Mouse (Mus musculus) fibroblast of lung, adult 2 months (primary cell): Measurements from ENCODE around the gene Usp8.
A peak's percentile ranks its signal among the peaks of the same experiment; 100 is the strongest.

Experiments
- DNase-seq: peaks from one replicate; pipeline ENCODE4 v3.0.0-alpha.2; 2011; ENCODE audit warnings: low read depth

Gene Usp8

GRCm38 (mm10) chr2:126740314-126740713 lies 33.2 kb downstream of the Usp8 start:
- DNase-seq = no peak

- DNase-seq = no peak
These were observed 36.3 kb downstream of the Usp8 start for GRCm38 (mm10) chr2:126743389-126743788.

DNA sequence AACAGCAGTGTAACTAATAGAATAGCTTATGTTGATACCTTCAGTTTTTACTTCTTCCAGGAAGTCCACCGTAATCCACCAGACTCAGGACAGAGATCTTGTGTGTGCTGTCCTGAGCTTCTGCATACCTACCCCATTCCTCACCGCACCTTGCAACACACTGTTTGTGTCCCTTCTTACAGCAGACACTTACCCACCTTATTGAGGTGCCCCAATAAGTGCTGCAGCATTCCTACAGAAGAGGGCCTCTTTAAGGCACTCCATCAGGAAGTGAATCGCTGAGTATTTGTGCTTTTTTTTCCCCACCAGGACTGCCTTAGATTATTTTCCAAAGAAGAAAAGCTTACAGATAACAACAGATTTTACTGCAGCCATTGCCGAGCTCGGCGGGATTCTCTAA lies 48.5 kb downstream of the Usp8 start:
- no peak for DNase-seq

DNA sequence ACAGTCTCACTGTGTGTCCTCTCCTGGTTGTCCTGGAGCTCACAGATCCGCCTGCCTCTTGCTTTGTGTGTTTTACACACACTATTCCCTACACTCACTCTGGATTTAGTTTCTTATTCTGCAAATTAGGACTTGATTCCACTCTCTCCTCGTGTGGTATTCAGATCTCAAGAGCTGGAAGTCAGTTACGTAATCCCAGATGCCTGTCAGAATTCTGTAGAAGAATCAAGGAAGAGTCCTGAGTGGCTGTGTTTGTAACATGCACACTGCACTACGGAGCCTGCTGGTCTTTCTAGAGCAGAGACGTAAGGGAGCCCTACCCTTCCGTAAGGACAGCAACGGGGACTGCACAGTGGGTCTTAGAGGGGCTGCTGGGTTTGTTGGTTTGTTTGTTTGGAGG lies 52.2 kb downstream of the Usp8 start:
- no peak for DNase-seq

DNA sequence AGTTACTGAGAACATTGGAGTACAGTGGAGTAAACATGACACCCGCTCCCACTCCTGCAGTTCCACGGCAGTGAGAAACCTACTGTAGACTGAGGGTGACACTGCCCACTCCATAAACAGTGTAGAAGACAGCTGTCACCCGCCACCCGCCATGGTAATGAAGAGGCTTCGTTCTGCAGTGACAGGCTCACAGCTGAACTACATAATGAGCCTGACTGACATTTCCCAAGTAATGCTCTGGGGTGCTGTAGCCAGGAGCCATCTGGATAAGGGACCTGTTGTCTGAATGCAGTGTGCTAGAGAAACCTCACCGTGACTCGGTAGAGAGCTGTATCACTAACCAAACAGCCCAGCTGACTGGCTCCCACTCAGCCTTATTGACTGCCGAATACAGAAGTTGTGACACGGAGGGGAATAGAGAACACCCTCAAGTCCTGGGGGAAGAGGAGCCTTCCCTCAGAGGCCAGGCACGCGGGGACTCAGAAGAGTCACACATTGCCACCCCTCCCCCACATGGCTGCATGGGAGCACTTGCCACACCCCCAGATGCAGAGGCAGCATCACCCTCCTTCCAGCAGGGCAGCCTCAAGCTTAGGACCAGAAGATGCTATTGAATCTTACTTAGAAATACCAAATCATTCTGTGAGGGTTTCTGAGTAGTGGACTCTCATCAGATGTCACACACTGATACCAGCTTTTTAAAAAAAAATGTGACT lies 58.9 kb downstream of the Usp8 start:
- no peak for DNase-seq

DNA sequence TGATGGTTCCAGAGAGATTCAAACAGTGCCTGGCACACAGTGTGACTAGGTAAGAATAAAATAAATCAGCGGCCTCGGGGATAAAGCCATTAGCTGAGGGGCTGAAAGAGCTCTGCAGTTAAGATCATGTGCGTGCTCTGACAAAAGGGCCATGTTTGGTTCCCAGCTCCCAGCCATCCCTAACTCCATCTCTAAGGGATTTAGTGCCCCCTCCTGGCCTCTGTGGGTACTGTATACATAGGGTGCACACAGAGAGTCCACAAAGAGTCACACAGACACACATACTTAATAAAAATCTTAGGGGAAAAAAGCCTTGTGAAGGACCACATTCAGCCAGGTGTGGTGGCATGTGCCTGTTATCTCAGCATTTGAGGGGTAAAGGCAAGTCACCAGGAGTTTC lies 60.5 kb downstream of the Usp8 start:
- no peak for DNase-seq

DNA sequence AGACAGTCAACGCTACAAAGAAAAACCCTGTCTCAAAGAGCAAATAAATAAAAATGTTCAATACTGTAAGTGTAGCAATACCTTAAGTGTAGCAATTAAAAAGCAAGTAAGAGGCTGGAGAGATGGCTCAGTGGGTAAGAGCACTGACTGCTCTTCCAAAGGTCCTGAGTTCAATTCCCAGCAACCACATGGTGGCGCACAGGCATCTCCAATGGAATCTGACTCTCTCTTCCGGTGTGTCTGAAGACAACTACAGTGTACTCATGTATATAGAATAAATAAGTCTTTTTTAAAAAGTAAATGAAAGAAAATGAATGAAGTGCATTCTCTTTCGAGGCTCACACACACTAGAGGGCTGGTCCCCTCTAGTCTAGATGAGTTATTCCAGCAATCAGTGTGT lies 61.1 kb downstream of the Usp8 start:
- DNase-seq = no peak

- no peak for DNase-seq
These were observed 62.5 kb downstream of the Usp8 start for GRCm38 (mm10) chr2:126769431-126770181.

DNA sequence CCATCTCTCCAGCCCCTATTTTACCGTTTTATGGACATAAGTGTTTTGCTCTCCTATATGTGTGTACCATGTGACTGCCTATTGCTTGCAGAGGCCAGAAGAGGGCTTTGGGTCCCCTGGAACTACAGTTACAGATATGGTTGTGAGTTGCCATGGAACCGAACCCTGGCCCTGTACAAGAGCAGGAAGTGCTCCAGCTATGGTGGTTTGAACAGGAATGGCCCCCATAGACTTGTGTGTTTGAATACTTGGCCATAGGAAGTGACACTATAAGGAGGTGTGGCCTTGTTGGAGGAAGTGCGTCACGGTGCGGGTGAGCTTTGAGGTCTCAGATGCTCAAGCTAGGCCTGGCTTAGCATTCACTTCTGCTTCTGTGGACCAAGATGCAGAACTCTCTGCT lies 65.1 kb downstream of the Usp8 start:
- DNase-seq = no peak

- no peak for DNase-seq
These were observed 68.8 kb downstream of the Usp8 start for GRCm38 (mm10) chr2:126775951-126776350.

GRCm38 (mm10) chr2:126776416-126776815 lies 69.3 kb downstream of the Usp8 start:
- DNase-seq = peak; percentile 35

DNA sequence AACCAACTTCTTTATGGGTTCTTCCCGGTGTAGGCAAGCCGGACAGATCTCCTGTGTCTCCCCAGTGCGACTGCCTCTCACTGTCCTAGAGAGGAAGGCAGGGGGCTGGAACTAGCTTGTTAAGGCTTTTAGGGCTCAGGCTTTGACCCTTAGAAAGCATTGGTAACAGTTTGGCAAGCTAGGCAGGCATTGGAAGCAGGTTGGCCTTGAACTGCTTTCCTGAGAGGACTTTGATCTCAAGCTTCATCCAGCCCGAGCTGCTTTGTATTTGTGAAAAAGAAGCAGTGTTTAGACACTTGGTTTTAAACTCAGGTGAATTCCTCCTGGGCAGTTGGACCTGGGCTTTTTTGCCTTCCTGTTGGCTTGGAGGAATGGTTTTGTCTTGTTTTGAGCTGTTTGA lies 71.7 kb downstream of the Usp8 start:
- no peak for DNase-seq

DNA sequence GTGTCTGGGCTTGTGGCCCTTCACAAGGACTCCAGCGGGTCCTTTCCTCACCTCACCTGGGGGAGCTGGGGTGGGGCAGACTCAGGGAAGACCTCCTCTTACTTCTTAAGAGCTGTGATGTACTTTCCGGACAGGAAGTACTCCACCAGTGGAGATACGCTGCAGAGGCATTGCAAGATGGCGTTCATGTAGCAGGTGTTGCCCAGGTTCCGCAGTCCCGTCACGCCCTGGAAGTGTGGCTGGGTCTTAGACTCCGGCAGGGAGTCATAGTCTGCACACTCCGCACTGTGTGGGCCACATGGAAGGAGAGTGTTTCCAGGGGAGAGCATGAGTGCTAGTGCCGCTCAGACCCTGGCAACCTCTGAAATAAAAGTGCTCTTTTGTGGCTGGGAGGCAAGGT lies 73.2 kb downstream of the Usp8 start:
- no peak for DNase-seq

DNA sequence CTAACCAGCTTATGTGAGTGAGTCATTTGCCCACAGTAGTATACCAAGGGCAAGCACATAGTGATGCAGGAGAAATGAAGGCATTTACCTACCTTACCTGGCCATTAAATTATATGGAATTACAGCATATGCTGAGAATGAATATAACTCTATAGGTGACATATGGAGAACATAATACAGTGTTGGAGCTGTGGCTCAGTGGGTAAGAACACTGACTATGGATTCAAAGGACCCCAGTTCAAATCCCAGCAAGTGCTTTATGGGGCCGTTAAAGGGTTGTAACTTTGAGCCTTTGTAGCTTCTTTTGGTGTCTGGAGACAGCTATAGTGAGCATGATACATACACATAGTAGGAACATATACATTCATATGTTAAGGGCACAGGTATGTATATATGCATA lies 74.3 kb downstream of the Usp8 start:
- no peak for DNase-seq

DNA sequence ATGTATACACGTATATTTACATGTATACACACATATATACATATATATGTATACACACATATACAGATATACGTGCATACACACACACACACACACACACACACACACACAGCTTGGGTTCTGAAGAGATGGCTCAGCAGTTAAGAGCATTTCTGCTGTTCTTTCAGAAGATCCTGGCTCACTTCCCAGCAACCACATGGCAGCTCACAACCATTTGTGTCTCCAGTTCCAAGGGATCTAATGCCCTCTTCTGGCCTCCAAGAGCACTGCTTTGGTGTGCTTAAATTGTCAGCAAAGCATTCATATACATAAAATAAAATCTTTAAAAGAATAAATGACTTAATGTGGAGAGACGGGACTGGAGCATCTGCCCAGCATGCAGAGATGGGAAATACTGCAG lies 75.3 kb downstream of the Usp8 start:
- DNase-seq = peak; percentile 70

- no peak for DNase-seq
These were observed 76.2 kb downstream of the Usp8 start, which contains the start of gene Usp50 for GRCm38 (mm10) chr2:126783370-126783769. Usp50 (minus strand) TSS chr2:126783470.

DNA sequence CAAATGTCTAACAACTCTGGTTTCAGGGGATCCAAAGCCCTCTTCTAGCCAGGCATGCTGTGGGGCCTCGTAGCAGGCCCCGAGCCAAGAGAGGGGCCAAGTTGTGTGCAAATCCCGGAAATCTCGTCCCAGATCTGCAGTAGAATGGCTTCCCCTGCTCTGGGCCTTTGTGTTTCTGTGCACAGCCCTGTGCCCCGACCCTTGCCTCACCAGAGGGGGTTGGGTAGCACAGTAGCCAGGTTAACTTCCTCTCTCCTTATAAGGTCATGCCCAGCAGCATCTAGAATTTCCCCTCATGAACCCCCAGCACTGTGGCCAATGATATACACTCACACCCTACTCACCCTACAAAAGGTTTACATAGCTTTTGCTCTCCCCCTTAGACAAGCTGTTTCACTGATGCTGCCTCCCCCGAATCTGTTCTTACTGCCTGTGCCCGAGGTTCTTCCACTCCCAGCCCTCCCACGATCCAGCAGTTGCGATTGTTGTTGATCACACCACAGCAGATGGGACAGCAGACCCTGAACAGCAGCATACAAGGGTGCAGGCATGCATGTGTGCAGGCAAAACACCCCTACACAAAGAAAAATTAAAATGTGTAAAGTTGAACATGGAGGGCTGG lies 80.7 kb downstream of the Usp8 start:
- no peak for DNase-seq

DNA sequence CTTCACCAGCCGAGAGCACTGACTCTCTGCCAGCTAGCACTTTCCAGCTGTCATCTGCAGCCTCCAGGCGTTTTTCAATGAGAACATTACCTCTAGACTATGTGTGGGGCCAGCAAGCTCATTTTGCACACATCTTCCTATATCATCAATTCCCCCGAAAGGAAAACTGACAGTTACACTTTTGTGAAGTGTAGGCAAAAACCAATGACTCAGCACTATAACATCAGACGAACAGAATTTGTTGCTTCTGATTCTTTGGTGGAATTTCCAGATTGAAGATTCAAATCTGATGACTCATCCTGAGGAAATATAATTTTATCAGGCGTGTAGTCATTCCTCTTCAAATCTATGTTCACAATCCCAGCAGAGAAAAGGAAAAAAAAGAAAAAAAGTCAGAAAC lies 85.5 kb downstream of the Usp8 start:
- DNase-seq = no peak

GRCm38 (mm10) chr2:126795708-126796107 lies 88.6 kb downstream of the Usp8 start:
- no peak for DNase-seq

GRCm38 (mm10) chr2:126798455-126798854 lies 91.3 kb downstream of the Usp8 start:
- no peak for DNase-seq

DNA sequence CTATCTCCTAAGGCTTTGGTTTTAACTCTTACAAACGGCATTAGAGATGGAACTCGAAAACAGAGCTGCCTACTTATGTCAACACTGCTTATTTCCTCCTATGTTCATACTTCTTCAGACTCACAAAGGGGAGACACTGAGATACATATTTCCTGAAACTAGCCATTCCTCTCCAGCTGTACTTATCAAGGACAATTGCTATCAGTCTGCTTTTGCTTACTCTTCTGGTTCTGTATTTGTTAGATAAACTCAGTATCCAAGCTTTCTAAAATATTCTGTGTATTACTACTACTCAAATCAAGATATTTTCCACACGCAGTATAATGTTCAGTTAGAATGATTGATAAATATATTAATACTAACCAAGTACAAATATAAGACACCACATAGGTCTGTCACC lies 94.9 kb downstream of the Usp8 start:
- no peak for DNase-seq
